Mouse (Mus musculus) NIH3T3 (cell line): ENCODE data around the gene Espn.
A peak's percentile ranks its signal among the peaks of the same experiment; 100 is the strongest.

Experiments used
- DNase-seq: peaks from one replicate; pipeline ENCODE4 v3.0.0-alpha.2; 2012; ENCODE audit warnings: low read depth

Espn gene

DNA sequence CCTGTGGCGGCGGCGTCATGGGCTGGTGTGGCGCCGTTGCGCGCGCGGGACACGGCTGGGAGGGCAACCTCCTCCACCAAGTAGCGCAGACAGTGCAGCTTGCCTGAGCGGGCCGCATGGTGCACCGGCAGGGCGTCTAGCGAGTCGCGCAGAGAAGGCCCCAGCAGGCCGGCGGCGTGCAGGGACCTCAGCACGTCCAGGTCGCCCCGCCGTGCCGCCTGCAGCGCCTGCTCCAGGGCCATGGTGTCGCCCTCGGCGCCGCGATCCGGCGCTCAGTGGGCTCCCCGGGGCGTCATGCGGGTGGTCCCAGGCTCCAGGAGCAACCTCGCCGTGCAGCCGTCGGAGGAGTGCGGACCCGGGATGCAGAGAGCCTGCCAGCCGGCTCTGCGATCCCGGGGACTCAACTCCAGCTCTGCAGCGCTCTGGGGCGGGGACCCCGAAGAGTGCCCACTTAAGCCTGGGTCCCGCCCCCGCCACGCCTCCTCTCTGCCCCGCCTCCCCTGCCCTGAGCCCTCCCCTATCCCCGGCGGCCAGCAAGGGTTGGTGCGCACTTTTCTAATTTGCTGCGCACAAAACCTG is at the start of gene Espn:
Gene Espn, minus strand, starts transcription at position 406 of the 579 bp plus-strand sequence.
- no peak for DNase-seq

DNA sequence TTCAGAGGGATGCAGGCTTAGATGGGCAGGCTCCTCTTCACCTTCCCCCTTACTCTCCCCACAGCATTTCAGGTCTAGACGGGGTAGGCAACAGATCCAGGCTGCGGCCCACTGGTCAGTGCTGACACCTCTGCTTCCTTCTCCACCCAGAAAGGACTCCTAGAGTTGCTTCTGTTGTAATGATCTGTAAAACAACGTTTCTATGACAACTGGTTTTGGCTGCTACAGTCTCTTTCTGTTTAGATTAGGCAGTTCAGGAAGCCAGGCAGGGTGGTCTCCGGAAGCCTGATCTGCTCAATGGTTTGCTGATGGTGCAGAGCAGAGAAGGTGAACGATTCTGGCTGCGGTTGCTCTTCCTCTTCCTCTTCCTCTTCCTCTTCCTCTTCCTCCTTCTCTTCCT is 49.3 kb upstream of the Espn start:
- DNase-seq = no peak

DNA sequence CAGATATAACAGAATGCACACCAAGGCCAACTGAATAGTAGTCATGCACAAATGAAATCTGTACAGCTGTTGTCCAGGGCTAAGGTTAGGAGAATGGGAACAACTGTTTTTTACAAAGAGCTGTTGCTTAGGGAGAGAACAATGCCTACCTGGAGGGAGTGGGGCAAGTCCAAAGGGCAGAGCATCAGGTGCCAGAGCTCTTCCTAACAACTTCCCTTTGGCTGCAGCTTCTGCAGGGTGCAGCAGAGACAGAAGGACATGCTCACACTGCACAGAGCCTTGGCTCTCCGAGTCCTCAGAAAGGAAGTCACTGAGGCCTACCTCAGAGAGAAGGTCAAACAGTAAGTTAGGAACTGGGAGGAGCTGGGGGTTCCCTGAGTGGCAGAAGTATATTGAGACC is 47.4 kb upstream of the Espn start:
- DNase-seq = no peak

DNA sequence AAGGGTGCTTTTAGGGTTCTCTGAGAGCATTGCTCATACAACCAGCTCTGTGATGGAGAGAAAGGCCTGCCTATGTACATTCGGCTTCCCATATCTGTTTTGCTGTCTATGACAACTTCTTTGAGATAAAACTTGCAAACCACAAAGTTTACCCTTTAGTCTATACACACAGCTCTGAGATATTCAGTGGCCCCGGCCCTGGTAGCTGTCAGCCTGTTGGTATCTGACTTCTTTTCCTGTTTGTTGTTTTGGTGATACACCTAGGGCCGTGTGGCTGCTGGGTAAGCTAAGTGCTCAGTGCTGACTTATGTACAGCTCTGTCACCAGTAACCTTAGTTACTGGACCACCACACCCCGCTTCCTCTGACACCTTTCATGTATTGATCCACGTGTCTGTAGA is 45.4 kb upstream of the Espn start:
- no peak for DNase-seq

DNA sequence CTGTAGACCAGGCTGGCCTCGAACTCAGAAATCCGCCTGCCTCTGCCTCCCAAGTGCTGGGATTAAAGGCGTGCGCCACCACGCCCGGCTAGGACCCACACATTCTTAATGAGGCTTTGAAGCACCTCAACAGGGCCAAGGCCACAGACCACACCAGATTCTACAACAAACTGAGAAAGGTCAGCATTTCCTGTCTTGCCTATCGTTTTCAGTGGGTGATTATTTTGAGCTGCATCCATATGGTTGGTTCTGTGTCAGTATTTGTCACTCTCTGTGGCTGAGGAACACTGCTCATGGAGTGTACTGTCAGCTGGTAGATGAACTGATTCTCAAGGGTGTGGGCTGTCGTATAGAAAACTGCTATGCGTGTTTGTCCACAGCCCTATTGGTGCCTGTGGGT is 44.1 kb upstream of the Espn start:
- no peak for DNase-seq

DNA sequence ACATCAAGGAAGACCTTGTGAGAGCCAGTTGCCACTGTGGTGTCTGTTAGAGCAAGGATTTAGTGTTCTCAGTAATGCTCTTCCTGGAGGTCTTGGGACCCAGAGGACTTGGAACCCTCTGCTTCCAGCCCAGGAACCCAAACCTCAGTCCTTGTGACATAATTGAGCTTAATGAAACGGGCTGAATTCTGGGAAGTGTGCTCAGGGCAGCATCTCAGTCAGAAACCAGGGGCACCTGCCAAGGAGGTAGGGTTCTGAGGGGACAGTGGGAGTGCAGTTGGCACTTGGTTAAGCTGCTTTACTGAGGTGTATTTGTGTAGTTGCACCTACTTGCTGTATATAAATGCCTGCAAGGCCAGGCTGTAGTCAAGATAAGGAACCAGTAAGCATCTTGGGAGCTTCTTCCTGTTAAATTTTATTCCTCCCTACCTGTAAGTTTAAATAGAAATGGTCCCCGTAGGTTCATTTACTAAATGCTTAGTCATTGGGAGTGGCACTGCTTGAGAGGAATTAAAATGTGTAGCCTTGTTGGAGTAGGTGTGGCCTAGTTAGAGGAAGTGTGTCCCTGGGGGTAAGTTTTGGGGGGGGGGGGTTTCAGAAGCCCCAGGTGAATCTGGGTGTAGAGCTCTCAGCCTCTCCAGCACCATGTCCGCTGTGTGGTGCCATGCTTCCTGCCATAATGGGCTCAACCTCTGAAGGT is 42.5 kb upstream of the Espn start:
- no peak for DNase-seq

DNA sequence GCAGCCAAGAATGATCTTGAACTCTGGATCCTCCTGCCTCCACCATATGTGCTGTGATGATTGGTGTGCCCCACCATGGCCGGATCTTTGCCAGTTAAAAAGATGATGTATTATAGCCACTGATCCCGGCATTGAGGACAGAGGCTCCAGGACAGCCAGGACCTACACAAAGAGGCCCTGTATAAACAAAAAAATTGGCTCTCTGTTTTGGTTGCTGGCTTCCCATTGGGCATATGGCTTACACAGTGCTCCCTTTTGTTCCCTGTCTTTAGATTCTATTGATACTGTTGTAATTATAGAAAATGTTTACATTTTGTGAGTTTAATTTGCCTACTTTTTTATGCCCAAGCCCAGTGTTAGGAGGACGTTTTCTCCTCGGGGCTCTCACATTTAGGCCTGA is 40.4 kb upstream of the Espn start:
- DNase-seq = no peak

DNA sequence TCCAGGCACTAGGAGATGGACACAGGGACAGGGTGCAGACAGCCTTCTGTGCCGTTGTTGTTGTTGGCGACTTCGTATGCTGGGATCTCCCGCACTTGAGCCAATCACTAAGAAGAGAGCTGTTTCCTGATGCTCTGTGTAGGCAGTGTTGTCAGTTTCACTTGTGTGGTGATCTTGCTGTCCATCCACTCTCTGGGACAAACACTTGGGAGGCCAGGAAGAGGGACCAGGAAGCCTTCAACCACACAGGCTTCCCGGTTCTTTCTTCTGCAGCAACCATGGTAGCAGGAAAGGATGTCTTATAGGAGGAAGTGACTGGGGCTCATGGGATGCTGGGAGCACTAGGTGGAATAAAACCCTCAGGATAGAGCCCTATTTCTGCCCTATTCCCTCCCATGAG is 38.5 kb upstream of the Espn start:
- DNase-seq = no peak

DNA sequence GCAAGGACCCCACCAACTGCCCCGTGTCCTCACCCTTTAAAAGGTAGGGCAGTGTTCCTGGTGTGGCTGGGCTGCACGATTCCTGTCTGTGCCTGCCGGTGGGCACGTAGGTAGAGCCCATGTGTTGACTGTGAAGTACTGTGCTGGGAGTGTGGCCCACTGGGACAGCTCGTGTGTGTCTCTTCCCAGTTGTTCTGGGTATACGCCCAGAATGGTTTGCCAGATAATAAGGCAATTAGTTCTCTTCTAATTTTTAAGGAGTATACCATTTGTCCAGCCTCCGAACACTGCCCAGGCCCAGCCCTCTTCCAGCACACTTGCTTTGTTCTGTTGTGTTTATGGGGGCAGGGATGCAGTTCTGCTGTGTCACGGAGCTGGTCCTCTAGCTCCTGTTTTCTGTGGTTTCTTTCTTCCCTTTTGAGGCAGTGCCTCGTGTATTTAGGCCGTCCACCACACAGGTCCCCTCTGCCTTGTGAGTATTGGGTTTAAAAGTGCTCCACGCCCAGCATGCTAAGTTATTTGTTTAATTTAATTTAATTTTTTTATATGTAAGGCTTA is 38.0 kb upstream of the Espn start:
- DNase-seq = no peak

DNA sequence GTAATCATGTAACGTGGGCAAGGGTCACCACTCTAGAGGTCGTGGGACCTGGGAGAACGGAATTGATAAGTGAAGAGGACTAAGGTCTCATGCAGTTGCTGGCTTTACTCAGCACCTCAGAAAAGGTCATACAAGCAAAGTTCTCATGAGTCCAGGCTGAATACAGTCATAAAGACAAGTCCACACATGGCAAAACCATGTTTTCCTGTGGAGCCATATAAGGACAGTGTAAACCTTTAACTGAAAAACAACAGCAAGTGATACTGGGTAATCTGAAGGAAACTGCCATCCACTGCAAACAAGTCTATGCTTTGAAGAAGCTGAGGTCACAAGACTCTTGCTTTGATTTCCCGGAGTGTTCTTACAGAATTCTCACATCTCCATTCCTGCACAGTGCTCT is 37.5 kb upstream of the Espn start:
- no peak for DNase-seq

DNA sequence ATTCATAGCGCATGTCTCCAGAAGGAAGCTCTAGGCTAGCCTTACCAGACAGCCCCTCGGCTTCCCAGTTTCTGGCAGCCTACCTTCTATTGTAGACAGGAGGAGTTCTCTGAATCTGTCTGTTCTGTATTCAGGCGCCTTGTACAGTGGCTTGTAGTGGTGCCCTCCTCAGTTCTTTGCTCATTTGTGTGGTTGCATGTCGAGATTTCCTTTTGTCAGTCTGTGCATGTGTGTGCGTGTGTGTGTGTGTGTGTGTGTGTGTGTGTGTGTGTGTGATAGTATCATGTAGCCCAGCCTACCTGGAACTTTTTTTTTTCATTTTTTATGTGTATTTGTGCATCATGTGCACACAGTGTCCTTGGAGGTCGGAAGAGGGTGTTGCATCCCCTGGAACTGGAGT is 36.9 kb upstream of the Espn start:
- no peak for DNase-seq

DNA sequence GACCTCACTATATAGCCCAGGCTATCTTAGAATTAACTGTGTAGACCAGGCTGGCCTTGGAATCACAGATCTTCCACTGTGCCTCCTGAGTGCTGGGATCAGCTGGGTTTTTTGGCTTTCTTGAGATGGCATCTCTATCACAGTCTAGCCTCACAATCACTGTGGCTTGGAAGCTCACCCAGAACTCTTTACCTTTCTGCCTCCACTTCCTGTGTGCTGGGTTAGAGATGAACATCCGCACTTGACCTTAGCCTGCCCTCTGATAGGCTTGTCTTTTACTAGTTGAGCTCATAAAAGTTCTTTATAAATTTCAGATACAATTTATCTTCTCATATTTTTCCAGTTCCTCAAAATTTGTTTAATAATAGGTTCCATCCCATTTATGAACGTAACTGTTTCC is 36.5 kb upstream of the Espn start:
- no peak for DNase-seq

DNA sequence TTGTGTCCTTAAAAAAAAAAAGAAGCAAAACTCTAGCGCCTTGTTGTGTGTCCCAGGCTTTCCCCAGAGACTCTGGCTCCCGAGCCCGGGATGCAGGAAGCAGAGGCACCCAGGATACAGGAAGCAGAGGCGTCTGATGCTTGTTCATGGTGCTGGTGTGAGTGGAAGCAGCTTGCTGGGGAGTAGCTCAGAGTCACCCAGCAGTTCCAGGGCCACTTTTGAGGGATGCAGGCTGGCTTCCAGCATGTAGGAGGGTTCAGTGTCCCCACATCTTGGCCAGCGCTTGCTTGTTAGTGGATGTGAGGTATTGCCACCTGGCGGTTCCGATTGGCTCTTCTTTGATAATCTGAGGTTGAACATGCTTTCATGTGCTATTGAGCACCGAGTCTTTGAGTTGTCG is 35.0 kb upstream of the Espn start:
- no peak for DNase-seq

DNA sequence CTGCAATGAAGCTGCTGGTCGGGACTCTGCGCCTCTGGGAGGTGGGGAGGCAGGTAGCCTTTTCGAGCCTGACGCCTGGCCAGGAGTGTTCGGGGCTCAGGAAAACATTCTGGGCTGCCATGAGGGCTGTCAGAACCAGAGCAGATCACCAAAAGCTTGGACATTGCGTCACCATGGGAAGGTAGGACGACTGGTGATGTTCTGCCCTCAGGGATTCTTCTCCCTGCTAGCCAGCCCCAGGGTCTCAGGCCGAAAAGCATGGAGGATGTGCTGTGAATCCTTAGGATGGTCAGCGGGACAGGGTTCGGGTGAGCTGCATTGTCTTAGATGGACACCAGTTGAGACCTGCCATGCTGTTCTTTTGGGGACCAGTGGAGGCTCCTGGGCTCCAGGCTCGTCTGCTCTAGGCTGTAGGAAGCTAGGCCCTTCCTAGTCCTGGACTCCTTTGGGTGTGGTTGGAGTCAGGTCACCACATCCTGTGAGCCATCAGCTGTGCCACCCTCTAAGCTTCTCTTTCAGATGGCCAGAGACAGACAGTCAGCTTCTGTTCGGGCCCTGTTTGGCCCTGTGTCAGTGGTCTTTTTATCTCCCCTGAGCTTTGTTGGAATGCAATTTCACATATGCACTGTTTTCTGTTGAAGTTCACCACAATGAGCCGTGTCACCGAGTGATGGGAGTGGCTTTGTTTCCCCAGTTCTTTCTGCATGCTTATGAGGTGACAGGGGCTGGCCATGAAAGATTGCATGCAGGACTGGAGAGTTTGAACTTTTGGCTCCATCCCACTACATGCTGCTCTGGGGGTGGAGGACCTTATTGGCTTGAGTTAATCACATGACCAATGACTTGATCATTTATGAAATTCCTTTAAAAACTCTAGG is 34.3 kb upstream of the Espn start:
- DNase-seq = peak; percentile 73

DNA sequence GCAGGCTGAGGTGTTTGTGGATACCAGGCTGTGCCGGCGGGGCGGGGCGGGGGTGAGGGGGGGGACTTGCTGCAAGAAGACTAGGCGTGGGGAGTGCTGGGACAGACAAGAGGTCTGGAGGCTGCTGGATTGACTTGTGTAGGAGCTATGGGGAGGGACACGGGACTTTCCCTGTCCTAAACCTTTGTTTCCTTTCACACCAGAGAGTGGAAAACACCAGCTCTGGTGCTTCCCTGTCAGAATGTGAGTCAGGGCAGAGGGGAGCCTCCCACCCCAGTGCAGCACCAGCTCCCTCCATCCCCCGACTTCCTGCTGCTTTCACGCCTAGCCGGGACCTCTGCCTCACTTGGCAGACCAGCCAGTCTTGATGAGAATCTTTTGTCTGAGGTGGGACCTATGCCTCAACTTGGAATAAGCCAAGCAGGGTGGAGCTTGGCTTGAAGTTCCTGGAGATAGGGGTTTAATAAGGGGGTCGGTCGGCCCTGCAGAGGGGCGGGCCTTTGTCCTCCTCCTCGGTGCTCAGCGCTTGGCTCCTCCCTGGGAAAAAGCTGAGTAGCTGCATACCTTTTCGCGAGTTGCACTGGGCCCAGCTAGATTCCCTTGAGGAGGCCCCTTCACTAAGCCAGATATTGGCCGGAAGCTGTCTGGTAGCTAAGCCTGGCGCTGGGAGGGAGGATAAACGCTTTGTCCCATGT is 33.5 kb upstream of the Espn start:
- peak; percentile 83 for DNase-seq

DNA sequence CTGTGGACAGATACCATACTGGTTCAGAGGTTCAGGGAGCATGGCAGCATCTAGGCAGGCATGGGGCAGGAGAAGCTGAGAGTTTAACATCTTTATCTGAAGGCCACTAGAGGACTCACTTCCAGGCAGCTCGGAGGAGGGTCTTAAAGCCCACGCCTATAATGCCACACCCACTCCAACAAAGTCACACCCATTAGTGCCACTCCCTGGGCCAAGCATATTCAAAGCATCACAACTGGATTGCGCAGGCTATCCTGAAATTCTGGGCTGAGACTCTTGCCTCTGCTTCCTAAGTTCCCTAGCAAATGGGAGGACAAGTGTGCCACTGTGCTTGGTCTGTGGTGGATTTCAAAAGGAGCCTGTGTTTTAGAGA is 33.0 kb upstream of the Espn start:
- peak; percentile 85 for DNase-seq

DNA sequence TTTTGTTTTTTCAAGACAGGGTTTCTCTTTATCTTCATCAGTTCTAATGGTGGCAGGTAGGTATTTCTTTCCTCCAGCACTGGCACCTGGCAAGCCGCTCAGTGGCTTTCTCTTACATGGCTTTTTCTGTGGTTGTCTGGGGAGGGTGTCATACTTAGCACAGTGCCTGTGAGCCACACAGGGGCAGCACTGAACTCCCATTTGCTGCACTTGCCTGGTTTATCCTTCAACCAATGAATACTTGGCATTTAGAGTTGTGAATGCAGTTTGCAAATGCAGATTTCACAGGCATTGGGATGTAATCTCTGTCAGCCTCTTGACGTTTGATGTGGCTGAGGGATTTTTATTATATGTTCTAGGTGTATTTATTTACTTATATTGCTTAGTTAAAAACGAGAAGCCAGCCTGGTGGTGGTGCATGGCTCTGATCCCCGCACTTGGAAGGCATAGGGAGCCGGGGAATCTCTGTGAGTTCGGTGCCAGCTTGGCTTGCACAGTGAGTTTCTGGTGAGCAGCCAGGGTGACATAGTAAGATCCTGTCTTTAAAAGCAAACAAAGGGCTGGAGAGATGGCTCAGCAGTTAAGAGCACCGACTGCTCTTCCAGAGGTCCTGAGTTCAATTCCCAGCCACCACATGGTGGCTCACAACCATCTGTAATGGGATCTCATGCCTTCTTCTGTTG is 32.3 kb upstream of the Espn start:
- peak; percentile 53 for DNase-seq

DNA sequence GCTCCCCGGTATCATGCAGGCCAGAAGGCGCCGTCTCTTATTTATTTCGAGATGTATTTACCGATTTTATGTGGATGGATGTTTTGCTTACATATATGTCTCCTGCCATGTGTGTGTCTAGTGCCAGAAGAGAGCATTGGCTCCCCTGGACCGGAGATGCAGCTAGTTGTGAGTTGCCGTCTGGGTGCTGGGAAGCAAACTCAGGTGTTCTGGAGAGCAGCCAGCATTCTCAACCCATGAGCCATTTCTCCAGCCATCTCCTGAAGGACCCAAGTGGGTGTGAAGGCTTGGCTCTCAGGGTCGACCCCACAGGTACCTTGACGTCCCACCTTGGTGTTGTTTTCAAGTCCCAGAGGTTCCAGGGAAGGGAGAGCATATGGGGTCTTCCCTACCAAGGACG is 30.0 kb upstream of the Espn start:
- no peak for DNase-seq

DNA sequence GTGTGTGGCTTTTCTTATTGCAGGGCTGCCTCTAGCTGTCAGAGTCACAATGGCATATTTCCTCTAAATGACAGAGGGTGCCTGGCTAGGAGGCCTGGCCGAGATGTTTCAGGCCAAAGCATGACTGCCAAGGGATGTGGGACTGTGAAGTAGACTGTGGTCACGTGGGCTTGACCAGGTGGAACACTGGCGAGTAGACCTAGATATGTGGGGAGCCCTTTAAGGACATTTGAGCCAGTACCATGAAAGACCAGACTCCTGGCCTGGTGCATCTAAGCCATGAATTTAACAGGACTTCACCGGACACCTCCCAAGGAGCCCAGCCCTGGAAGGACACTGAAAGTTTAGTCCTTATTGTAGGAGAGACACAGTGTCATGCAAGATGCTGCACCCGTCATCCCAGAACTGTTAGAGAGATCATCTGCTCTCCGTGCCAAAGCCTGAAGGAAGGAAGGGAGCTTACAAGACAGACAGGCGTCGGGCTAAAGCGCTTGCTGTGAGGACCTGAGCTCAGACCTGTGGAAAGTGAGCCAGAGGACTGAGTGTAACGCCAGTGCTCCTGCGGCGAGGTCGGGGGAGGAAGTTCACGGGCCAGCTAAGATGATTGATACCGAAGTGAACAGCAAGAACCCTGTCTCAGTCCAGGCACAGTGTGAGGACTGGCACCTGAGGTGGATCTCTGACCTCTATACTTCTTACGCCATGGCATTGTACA is 27.9 kb upstream of the Espn start:
- DNase-seq = no peak

DNA sequence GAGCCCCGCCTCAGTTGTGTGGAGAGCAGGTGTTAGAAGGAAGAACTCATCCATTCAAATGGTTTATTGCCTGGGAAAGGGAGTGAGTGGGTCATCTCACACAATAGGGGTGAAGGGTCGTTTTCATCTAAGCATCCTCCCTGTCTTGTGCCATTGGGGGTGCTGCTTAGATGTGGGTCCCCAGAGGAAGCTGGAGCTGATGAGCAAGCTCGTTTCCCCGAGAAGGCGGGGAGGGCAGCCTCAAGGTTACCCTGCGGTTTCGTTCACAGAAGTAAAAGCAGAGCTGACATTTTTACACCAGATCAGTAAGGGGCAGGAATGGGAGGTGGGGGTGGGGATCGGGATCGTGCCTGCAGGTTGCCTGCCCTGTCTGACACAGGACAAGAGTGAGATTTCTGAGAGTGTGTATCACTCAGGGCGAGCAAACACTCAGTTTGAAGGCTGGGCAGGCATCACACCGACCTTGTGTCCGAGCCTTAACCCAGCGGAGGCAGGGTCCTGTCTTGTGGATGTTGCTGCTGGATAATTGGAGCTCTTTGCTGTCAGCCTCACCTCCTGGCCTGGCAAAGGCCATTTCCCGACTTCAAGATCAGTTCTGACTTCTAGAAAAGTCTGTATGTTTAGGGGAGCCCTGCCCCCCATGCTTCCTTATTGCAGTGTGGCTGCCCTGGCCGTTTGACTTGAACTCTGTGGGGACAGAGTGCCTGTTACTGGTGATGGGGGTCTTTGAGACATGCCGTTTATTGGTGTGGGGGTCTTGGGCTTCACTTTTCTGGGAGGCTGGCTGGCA is 26.9 kb upstream of the Espn start:
- no peak for DNase-seq
